Mouse (Mus musculus) kidney, postnatal 14 days (tissue): Measurements from ENCODE around the gene Lsamp.
A peak's percentile ranks its signal among the peaks of the same experiment; 100 is the strongest.

ENCODE experiments used
- DNase-seq: peaks from one replicate; pipeline ENCODE4 v3.0.0; 2022; ENCODE audit warnings: mixed read lengths

Lsamp gene

GRCm38 (mm10) chr16:41826899-41827604 is 1842.9 kb downstream of the Lsamp start:
- no peak for DNase-seq

- no peak for DNase-seq
Measured at GRCm38 (mm10) chr16:41827605-41827948, 1843.4 kb downstream of the Lsamp start.

GRCm38 (mm10) chr16:41834637-41835036 is 1850.5 kb downstream of the Lsamp start:
- DNase-seq: no peak

DNA sequence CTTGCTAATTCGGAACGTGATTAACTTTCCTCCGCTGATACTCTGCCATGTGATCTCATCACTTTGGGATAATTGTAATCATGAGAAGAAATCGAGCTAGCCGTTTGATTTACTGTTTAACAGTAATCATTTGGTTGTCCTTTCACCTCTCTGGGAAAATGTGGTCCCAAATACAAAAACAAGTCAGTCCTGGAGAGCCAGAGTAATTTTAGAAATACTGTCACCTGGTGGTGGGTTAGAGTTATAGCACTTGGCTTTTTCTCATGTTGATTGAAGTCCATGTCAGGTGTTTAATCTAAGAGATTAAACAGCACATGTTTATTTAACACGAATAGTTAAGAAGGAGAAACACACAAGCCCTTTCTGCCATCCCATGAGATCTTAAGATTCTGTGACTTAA is 1851.6 kb downstream of the Lsamp start:
- DNase-seq: peak; percentile 1

DNA sequence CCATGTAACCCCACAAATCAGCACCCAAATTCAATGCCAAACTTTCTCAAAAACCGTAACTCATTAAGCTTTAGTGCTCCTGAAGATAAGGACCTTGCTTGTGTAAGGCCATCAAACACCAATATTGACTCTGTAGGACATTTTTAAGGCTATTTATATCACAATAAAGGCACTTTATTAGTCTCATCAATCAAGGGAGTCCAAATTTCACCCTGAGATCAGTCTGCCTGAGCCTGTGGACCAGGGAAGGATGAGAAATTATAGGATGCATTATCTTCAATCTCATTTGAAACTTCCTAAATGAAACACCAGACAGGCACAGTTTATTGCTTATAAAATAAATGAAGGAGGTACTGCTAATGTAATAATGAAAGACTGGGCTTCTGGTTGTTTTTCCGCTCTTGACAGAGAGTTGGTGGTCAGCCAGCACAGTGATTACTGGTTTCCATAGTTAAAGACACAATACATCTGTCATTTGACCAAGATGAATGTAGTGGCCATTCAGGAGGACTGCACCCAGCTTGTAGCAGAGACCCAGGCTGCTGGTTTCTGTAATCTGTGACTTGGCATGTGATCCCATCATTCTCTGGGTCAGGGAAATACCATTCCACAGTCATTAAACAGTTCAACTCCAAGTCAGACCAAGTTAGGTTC is 1855.7 kb downstream of the Lsamp start:
- DNase-seq: peak; percentile 2

DNA sequence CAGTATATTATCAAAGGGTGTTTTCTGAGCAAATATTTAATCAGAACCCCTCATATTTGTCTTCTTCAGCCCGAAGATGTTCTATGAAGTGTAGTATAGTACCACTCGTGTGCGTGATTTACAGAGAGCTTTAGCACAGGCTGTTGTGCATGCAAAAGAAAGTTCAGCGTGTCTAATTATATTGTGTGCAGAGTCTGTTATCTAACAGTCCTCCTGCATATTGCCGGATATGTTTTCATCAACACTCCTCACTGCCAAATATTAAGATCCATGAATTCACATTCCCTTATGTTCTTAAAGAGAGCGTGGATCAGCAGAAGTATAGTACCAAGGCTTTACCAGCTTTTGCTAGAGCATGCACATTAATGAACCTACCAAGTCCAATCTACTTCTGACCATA is 1862.7 kb downstream of the Lsamp start:
- DNase-seq: no peak

DNA sequence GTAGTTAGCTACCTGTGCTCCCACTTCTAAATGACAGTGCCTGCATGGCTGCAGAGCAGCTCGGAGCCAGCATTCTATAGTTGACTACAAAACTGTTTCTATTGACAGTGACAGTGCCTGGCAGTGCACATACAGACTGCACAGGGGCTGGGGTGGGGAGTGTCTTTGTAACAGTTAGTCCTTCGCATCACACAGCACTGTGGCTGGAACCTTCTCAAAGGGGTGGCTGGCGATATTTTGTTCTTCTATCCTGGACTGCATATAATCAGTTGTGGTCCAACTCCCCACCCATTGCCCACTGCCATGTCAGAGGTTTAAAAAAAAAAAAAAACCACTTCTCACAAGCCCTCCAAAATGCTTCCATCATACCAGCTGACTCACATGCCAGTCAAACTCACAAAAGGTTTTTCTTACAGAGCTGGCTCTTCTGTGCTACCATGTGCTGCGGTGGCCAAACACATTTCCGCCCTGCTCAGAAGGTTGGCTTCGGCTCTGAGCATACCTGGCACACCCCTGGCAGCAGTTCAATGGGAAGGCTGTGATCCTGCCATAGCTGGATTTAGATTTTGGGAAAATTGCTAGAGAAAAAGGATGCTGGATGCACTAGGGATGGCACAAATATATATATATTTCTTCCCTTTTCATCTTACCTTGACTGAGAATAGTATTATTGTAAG is 1887.9 kb downstream of the Lsamp start:
- no peak for DNase-seq

DNA sequence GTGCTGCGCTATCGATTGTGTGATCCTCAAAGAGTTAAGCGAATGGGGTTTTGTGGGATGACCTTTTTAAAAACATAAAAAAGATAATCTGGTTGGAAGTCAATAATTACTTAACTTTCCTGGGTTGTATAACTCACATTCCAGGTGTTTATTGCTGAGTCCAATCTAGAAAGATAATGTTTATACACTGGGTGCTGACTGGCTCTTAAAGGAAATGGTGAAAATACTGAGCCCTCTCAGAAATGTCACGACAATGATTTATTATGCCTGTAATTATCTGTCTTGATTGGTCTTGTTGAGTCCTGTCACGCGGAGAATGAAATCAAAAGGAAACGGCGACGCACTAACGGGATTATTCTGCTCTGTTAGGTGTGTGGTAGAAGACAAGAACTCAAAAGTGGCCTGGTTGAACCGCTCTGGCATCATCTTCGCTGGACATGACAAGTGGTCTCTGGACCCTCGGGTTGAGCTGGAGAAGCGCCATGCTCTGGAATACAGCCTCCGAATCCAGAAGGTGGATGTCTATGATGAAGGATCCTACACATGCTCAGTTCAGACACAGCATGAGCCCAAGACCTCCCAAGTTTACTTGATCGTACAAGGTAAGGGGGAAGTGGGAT is 1904.5 kb downstream of the Lsamp start:
- DNase-seq: no peak

- no peak for DNase-seq
Measured at GRCm38 (mm10) chr16:41900783-41901182, 1916.6 kb downstream of the Lsamp start.

DNA sequence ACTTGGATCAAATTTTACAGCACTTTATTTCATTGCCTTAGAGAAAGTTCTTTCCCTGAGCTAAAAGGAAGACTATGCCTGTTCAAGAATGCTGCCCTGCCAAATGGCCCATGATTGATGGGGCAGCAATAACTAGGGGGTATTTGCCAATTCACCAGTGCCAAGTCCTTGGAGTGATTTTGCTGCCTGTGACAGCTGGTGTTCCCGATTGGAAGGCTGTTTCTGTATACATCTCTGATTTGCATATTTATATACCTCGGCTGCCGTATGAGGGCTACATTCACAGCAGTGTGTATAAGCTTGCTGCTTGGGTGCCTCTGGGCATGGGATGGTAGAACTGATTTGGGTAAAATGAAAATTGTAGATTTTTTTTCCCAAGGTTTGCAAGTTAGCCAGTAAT is 1919.5 kb downstream of the Lsamp start:
- no peak for DNase-seq

GRCm38 (mm10) chr16:41912584-41913193 is 1928.5 kb downstream of the Lsamp start:
- no peak for DNase-seq

DNA sequence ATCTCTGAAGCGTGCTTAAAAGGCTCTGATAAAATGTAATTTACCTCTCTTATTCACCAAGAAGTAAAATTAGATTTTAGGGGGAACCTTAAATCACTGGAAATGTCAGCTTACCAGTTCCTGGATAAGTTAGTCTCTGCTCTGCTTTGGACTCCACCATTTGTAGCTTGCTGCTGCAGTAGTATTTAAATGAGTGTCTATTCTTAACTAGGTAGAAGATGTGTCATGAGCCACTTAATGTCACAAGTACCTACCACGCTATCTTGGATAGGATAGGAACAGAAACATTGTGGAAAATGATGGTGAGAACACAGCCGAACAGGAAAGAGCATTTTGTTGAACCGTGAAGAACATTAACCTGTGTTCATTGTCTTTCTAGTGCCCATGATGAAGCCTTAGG is 1929.2 kb downstream of the Lsamp start:
- DNase-seq: no peak

GRCm38 (mm10) chr16:41916342-41916741 is 1932.2 kb downstream of the Lsamp start:
- peak; percentile 1 for DNase-seq

DNA sequence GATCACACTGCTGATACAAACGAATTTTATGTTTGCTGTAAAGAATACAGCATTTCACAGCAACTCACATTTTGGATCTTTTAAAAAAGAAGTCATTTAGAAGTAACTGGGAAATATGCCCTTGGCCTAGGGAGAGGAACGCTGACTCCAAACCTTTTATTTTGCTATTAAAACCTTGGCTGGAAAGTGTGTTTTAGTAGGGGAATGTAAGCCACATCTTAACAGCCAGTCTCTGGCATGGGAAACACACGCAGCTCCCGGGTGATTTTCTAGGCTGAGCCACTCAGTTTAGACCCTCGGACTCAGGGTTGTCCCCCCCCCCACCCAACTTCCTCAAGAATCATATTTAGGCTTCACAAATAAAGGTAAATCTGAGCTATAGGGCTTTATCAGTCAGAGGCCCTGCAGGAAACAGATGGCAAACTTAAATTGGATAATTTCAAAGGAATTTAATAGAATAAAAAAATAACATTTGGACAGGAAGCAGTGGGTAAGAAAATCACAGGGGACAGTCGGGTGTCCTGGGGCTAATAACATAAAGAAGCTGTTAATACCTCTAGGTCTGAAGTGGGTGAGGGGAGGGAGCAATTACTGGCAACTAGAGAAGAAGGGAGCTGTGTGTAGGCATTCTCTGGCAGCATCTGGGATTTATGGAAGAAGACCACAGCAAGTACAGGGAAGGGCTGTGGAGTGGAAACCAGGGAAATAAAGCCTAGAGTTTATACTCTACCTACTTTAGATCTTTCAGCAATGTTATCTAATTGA is 1933.1 kb downstream of the Lsamp start:
- DNase-seq: no peak

DNA sequence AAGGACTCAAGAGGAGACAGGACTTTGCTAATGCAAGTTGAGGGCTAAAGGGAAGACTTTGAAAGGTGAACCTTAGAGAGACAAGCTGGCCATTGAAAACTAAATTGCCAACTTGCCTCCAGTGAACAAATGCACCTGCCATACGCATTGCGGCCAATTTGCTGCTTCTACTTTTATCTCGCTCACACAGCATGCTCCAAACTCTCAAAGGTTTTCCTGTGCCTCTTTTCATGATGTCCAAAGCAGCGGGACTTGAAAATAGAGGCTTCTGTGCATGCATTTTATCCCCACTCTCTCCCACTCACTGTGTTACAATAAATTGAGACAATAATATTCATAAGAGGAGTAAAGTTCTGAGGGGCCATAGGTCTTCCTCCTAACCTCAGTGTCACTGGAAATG is 1945.4 kb downstream of the Lsamp start:
- no peak for DNase-seq

- DNase-seq: no peak
Measured at GRCm38 (mm10) chr16:41935701-41936100, 1951.5 kb downstream of the Lsamp start.

- no peak for DNase-seq
Measured at GRCm38 (mm10) chr16:41936908-41937595, 1952.9 kb downstream of the Lsamp start.

- no peak for DNase-seq
Measured at GRCm38 (mm10) chr16:41937596-41937990, 1953.4 kb downstream of the Lsamp start.

DNA sequence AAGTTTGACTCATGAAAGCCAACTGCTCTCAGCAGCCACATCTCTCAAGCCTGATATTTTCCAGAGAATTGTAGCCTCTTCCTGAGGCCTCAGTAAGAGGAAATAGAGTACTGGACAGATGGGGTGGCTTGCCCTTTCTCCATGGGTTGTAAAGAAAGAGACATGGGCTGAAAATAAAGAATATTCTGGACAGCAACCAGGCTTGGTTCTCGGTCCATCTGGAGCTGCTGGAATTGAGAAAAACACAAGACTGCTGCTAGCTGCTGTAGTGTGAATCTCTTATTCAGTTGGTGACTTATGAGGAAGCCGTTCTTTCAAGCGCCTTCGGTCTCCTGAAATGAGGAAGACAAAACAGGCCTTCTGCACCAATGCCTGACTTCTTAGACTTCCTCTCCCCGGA is 1954.1 kb downstream of the Lsamp start:
- peak; percentile 4 for DNase-seq

GRCm38 (mm10) chr16:41941591-41942315 is 1957.6 kb downstream of the Lsamp start:
- DNase-seq: no peak

- no peak for DNase-seq
Measured at GRCm38 (mm10) chr16:41957811-41958210, 1973.7 kb downstream of the Lsamp start.
